Mouse (Mus musculus) gastrocnemius, postnatal 14 days (tissue): Measurements from ENCODE around the gene Olfr10. TPM values are rescaled to one million over a fixed set of nuclear protein-coding genes. Genes with fewer than 3 reads are reported as not detected.
"Not testable (repeated sequence)": the region's sequence is repeated elsewhere in the genome, so short reads cannot be mapped to it uniquely, and the experiment has no call there.

Source experiments
- DNase-seq: peaks from one replicate; pipeline ENCODE4 v3.0.0; 2021; ENCODE audit warnings: mixed read lengths
- intact Hi-C: fragments of 180-260 bp; cut with DNase I; formaldehyde crosslinking; loops from one replicate; pipeline ENCODE4 v1.15.1; 2025; ENCODE audit warnings: low total_unique reads
- long read RNA-seq, 2 experiments: library from polyadenylated mRNA; stranded (forward); transcript quantifications; one replicate each; pipeline ENCODE4 v2.0.0; 2021
- total RNA-seq, 2 experiments: library from RNA; stranded (reverse); gene quantifications; 2 replicates each; pipeline ENCODE4 v1.2.3; 2021

Gene Olfr10
- total RNA-seq, result not detected
- long read RNA-seq, experiment 1, result 0 reads
- long read RNA-seq, experiment 2, result 0 reads

DNA sequence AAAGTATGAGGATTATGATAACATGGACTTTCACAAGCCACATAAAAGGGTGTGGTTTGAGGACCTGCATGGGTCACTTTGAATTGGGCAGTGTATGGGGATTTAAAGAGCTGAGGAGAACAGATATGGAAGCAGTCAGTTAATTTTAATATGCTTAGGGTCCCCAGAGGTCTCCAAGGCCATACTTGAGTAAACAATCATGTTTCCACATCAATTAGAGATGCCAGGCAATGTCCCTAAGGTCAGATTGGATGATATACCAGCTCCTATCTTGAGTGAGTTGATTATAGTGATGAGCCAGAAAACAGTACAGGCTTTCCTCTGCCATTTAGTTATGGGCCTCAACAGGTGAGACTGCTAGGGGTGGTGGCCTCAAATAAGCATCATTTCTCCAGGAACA lies at the start of gene Olfr10:
Olfr10 (plus strand) TSS at position 301 of the 400 bp plus-strand sequence.
- DNase-seq, result no peak
- intact Hi-C loops, result no loop called here

DNA sequence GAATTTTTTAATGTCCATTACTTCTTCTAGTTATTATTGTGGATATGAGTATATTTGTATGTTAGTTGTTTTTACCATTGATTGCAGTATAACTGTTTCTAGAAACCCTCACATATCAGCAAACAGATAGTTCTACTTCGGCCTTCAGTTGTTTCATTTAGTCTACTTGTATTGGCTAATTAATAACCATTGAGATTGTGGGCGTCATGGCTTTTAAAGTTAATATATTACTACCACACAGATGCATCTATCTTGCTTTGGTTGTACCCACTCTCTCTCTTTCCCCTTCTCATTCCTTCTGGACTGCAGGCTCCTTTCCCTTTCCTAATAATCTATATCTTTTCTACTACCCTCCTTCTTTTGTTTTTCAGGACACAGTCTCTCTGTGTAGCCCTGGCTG lies 45.2 kb upstream of the Olfr10 start:
- intact Hi-C loops, result no loop called here
- DNase-seq, result no peak

- intact Hi-C loops, result no loop called here
- DNase-seq, result no peak
Measured at GRCm38 (mm10) chr11:49259829-49260228, 44.7 kb upstream of the Olfr10 start.

DNA sequence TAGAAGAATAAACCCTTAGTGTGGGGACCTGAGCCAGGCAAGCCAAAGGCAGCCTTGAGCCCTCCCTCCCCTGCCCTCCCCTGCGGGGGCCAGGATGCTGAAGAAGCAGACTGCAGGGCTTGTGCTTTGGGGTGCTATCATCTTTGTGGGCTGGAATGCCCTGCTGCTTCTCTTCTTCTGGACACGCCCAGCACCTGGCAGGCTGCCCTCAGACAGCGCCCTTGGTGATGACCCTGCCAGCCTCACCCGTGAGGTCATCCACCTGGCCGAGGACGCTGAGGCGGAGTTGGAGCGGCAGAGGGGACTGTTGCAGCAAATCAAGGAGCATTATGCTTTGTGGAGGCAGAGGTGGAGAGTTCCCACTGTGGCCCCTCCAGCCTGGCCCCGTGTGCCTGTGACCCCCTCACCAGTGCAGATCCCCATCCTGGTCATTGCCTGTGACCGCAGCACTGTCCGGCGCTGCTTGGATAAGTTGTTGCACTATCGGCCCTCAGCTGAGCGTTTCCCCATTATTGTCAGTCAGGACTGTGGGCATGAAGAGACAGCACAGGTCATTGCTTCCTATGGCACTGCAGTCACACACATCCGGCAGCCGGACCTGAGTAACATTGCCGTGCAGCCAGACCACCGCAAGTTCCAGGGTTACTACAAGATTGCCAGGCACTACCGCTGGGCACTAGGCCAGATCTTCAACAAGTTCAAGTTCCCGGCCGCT lies 43.8 kb upstream of the Olfr10 start:
- no peak for DNase-seq
- intact Hi-C loops, result no loop called here

DNA sequence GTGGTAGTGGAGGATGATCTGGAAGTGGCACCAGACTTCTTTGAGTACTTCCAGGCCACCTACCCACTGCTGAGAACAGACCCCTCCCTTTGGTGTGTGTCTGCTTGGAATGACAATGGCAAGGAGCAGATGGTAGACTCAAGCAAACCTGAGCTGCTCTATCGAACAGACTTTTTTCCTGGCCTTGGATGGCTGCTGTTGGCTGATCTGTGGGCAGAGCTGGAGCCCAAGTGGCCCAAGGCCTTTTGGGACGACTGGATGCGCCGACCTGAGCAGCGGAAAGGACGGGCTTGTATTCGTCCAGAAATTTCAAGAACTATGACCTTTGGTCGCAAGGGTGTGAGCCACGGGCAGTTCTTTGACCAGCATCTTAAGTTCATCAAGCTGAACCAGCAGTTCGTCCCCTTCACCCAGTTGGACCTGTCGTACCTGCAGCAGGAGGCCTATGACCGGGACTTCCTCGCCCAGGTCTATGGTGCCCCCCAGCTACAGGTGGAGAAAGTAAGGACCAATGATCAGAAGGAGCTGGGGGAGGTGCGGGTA lies 43.2 kb upstream of the Olfr10 start:
- intact Hi-C loops, result no loop called here
- DNase-seq, result no peak

- intact Hi-C loops, result no loop called here
- DNase-seq, result no peak
Measured at GRCm38 (mm10) chr11:49262286-49262685, 42.3 kb upstream of the Olfr10 start.

- intact Hi-C loops, result no loop called here
- no peak for DNase-seq
Measured at GRCm38 (mm10) chr11:49263149-49263548, 41.4 kb upstream of the Olfr10 start.

DNA sequence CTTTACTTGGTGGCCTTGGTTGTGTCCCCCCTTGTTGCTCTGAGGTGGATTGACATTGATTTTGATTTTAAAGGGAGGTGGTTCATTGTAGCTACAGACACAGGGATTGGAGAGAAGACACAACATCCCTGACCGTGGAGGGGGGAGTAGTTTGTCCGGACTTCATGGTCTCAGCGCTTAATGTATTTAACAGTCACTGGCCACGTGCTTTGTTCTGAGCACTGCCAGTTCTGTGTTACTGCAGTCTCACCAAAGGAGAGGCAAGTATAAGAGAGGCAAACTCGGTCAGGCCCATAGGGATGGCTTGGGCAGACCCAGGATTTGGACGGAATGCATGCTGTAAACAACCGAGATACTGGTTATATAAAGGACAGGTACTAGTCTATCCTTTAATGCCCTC lies 40.5 kb upstream of the Olfr10 start:
- DNase-seq, result no peak
- intact Hi-C loops, result no loop called here

DNA sequence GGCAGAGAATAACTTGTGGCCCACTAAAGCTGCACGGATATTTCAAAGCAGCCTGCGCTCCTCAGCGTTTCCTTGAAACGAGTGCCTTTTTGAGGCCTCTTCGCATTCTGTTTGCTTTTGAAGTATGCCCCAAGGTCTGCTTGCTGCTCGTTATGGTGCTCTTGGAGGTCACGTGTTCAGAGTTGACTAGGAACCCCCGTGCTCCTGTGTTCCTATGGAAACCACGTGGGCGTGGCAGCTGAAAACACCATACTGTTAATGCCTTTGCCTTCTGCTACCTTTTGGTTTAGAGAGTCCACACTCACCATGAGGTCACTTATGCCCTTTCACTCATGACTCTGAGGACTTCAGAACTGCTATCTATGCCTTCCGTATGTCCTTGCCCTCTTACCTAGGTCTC lies 39.9 kb upstream of the Olfr10 start:
- no peak for DNase-seq
- intact Hi-C loops, result no loop called here

DNA sequence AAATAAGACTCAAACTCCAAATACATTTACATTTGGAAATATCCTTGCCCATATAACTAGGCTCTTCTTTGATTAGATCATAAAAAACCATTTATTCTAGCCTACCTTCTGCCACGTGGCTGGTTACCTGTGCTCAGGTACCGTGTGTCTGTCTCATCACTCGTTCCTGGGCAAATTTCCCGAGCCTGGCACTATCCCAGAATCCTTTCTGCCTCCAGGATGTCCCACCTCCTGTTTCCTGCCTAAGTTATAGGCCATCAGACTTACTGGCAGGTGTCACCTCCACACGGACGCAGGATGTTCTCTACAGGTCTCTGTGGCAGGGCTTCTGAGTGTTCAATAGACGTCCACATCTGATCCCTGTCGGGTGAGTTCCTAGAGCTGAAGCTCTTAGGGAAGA lies 39.4 kb upstream of the Olfr10 start:
- intact Hi-C loops, result no loop called here
- no peak for DNase-seq

GRCm38 (mm10) chr11:49266671-49267070 lies 37.9 kb upstream of the Olfr10 start:
- DNase-seq, result no peak
- intact Hi-C loops, result no loop called here

GRCm38 (mm10) chr11:49267316-49267715 lies 37.2 kb upstream of the Olfr10 start:
- DNase-seq, result no peak
- intact Hi-C loops, result no loop called here

- DNase-seq, result no peak
- intact Hi-C loops, result no loop called here
Measured at GRCm38 (mm10) chr11:49267970-49268579, 36.5 kb upstream of the Olfr10 start.

DNA sequence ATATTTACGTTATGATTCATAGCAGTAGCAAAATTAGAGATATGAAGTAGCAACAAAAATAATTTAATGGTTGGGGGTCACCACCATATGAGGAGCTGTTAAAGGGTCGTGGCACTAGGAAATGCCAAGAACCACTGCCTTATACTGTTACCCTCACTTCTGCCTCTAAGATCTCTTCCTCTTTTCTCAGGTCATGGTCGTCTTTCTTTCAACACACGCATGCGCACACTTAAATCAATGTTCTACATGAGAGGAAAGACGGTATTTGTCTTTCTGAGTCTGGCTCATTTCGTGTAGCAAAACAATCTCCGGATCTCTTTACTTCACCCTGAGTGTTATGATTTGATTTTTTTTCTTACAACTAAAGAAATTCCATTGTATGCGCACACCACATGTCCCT lies 34.8 kb upstream of the Olfr10 start:
- DNase-seq, result no peak
- intact Hi-C loops, result loop anchor here (2.0 to 10.0 kb wide), 2 partner anchors 81 to 165 kb away; no protein-coding TSS in a partner anchor

- DNase-seq, result no peak
- intact Hi-C loops, result loop anchor here (2.0 to 10.0 kb wide), 2 partner anchors 82 to 166 kb away; no protein-coding TSS in a partner anchor
Measured at GRCm38 (mm10) chr11:49270368-49270767, 34.2 kb upstream of the Olfr10 start.

- intact Hi-C loops, result loop anchor here (2.0 to 10.0 kb wide), 2 partner anchors 83 to 167 kb away; no protein-coding TSS in a partner anchor
- no peak for DNase-seq
Measured at GRCm38 (mm10) chr11:49271334-49271733, 33.2 kb upstream of the Olfr10 start.

GRCm38 (mm10) chr11:49273834-49274519 lies 30.6 kb upstream of the Olfr10 start:
- DNase-seq, result no peak
- intact Hi-C loops, result loop anchor here (10.0 kb wide), 1 partner anchor 169 kb away; no protein-coding TSS in a partner anchor

GRCm38 (mm10) chr11:49278222-49278621 lies 26.3 kb upstream of the Olfr10 start, which contains the start of gene Olfr1393:
TSS of gene Olfr1393 (plus strand) at chr11:49278304.
- no peak for DNase-seq
- intact Hi-C loops, result loop anchor here (10.0 kb wide), 1 partner anchor 173 kb away; no protein-coding TSS in a partner anchor

- DNase-seq, intact Hi-C loops: not testable (repeated sequence)
Measured at GRCm38 (mm10) chr11:49284982-49285381, 19.6 kb upstream of the Olfr10 start, which contains the start of gene Olfr1392. TSS of gene Olfr1392 (plus strand) at chr11:49285282.

DNA sequence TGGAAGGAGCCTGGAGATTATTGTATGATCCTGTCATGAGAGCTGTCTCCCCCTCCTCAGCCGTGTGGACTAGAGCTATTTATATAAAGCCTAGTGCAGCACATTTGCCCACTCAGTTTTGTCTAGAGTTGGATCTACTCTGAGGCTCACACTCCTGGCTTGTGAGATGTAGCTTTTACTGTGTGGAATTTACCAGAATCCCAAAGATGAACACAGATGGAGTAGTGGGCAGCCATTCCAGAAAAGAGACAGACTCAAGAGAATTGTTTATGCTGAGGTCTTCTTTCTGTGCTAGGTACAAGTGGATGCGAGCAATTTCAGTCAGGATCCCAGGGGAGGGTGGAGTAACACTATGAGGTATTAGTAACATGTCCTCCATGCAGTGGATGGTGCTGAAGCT lies 17.3 kb upstream of the Olfr10 start:
- intact Hi-C loops, result no loop called here
- no peak for DNase-seq
